Mouse (Mus musculus) kidney, postnatal 0 days (tissue): Measurements from ENCODE around the gene Tmem102. TPM values are rescaled to one million over a fixed set of nuclear protein-coding genes. Genes with fewer than 3 reads are reported as not detected.

Source experiments
- ATAC-seq: fragments of 200-750 bp; cut with Nextera tagmentation; replicated peaks from 2 replicates; pipeline ENCODE4 v1.8.0; 2017; ENCODE audit warnings: low read depth, moderate number of reproducible peaks, moderate TSS enrichment, moderate library complexity; ENCODE audit not compliant: low FRiP score
- DNase-seq: peaks from one replicate; pipeline ENCODE4 v3.0.0-alpha.2; 2016; ENCODE audit warnings: low spot score
- H3K27ac ChIP-seq: fragments of 300-500 bp; sonication (generic); 2 replicates; pipeline ENCODE4 v1.5.1; 2014; ENCODE audit warnings: mild to moderate bottlenecking
- H3K27me3 ChIP-seq: fragments of 300-500 bp; sonication (generic); 2 replicates; pipeline ENCODE4 v1.6.1; 2014; ENCODE audit warnings: low read length, mixed read lengths; ENCODE audit not compliant: insufficient read depth
- H3K36me3 ChIP-seq: fragments of 300-500 bp; sonication (generic); 2 replicates; pipeline ENCODE4 v1.6.1; 2014; ENCODE audit warnings: low read length, mixed read lengths; ENCODE audit not compliant: insufficient read depth
- H3K4me1 ChIP-seq: fragments of 300-500 bp; sonication (generic); replicated peaks from 2 replicates; pipeline ENCODE4 v1.6.1; 2014; ENCODE audit warnings: antibody characterized with exemption, low read length, mixed read lengths; ENCODE audit not compliant: insufficient read depth
- H3K4me2 ChIP-seq: fragments of 300-500 bp; sonication (generic); 2 replicates; pipeline ENCODE4 v1.6.1; 2014; ENCODE audit warnings: mild to moderate bottlenecking, low read length, moderate library complexity, mixed read lengths
- H3K4me3 ChIP-seq: fragments of 300-500 bp; sonication (generic); replicated peaks from 2 replicates; pipeline ENCODE4 v1.5.1; 2014; ENCODE audit warnings: low read depth, low read length
- H3K9ac ChIP-seq: fragments of 300-500 bp; sonication (generic); 2 replicates; pipeline ENCODE4 v1.6.1; 2014; ENCODE audit warnings: low read depth, low read length
- H3K9me3 ChIP-seq: fragments of 300-500 bp; sonication (generic); replicated peaks from 2 replicates; pipeline ENCODE4 v1.6.1; 2016; ENCODE audit warnings: low read length, inconsistent platforms, mixed read lengths
- CTCF ChIP-seq: IDR thresholded peaks from 2 replicates; pipeline ENCODE4 v1.5.1; 2016; ENCODE audit warnings: antibody characterized with exemption, low read depth, mild to moderate bottlenecking, moderate library complexity
- WGBS: fragments of 180-500 bp; shearing (Covaris S2); extraction: QIAGEN DNeasy Blood & Tissue Kit; methylation state at CpG from one replicate; pipeline ENCODE4 v1.1.7; 2014; 5-methylcytosine and 5-hydroxymethylcytosine counted together
- polyA plus RNA-seq: library from polyadenylated mRNA; unstranded; fragments of >200 nt; fragmentation: Nextera tagmentation; extraction: Ambion mirVana; gene quantifications from 2 replicates; pipeline ENCODE4 v1.2.1, GENCODE M21; 2015

Gene Tmem102
- polyA plus RNA-seq, 1 experiment from 2014 or later: 22.9 TPM

DNA sequence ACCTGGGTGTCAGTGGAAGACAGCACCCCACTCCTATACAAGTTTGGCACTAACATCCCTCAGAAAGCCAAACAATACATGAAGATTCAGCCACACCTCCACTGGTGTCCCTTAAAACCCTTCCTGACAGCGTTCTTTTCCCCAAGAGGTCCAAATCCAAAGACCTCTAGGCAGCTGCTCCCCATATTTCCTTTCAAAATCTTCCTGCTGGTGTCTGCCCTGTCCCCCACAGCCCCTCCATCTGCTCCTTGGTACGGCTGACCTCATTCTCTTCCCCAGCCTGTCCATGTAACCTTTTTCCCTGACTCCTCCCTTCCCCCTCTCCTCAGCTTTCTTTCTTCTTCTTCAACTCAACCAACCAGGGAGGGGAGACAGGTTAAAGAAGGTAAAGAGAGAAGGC is 18.0 kb upstream of the Tmem102 start:
- WGBS: 55% methylated on average over 2 of the region's 2 CpGs
- no peak overlapping the region for H3K9ac ChIP-seq
- ATAC-seq: no peak

DNA sequence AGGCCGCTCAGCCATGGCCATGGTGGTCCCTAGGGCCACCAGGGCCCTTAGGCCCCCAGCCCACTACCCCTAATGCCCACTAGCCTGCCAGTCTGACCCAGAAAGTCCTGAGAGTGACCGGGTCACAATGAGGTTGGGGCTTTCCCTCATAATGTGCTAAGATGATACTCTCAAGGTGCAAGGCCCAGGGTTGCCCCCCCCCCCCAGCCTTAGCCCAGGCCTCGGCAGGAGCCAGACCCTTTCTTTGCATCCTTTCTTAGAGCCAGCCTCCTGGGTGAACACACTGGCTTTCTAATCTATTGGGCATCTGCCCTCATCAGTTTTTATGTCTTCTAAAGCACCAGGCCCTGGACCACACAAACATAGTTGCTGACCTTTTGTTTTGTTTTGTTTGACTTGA is 16.7 kb upstream of the Tmem102 start, which contains the start of gene Spem1:
Gene Spem1 (minus strand): TSS at position 101 of the 400 bp plus-strand sequence.
- Histone ChIP-seq H3K27ac (no peak within 1 kb of the TSS), H3K4me3 (no peak within 1 kb of the TSS), H3K36me3 (peaks cover 18% of the 10 kb centered on the region), H3K4me2 (no peak within 1 kb of the TSS), H3K9me3 (no peaks in the 10 kb centered on the region), H3K4me1 (no peaks in the 10 kb centered on the region), H3K9ac (no peak within 1 kb of the TSS), H3K27me3 (no peaks in the 10 kb centered on the region)
- ATAC-seq (no peak), DNase-seq (no peak)
- WGBS: 87% methylated on average over 3 of the region's 3 CpGs
- TF ChIP-seq CTCF: no peak

More for the DNA sequence above, 18.0 kb upstream of the Tmem102 start:
- no peaks in the 10 kb centered on the region for H3K27me3 ChIP-seq
- no peaks in the 10 kb centered on the region for H3K4me1 ChIP-seq
- DNase-seq: no peak
- peaks cover 27% of the 10 kb centered on the region for H3K36me3 ChIP-seq
- H3K4me3 ChIP-seq: no peak overlapping the region
- H3K9me3 ChIP-seq: no peaks in the 10 kb centered on the region
- H3K27ac ChIP-seq: no peak overlapping the region
- no peak for TF ChIP-seq CTCF
- H3K4me2 ChIP-seq: no peak overlapping the region

DNA sequence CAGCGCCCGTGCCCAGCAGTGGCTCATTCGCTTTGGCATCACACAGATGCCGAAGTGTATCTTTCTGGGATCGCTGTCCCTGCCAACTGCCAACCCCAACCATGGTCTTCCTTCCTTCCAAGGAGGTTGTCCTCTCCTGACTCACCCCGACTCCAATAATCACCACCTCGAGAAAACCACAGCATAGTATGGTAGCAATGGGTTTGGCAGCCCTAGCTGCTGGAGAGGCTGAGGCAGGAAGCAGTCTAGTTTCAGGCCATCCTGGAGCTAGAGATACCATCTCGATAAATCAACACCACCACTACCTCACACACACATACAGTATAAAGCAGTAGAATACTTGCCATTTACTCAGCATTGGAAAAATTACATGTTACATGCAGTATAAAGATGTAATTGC is 13.4 kb upstream of the Tmem102 start:
- Histone ChIP-seq H3K27me3 (no peaks in the 10 kb centered on the region), H3K9me3 (no peaks in the 10 kb centered on the region), H3K27ac (no peak overlapping the region), H3K9ac (no peak overlapping the region), H3K4me1 (no peaks in the 10 kb centered on the region), H3K36me3 (0 out of 2 replicates have a peak, but pooled peaks cover under 1% of the 10 kb centered on the region), H3K4me2 (no peak overlapping the region), H3K4me3 (no peak overlapping the region)
- no peak for TF ChIP-seq CTCF
- DNase-seq (no peak), ATAC-seq (no peak)
- 93% methylated on average over 8 of the region's 8 CpGs for WGBS

DNA sequence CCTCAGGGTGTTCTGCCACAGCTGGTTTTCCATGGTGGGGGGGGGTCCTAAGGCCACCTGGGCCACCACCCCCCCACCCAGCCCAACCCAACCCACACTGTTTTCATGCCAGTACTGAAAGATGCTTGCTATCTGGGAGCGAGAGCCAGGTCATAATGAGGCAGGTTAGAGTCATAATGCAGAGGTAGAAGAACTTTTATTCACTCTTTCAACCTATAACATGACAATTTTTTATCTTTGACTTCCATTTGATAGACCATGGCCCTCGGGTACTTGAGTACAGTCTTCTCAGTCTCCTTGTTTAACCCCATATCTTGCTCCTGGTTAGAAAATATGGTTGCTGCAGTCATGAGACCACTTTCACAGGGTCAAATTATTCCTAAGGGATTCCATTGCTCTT is 12.9 kb upstream of the Tmem102 start, which contains the start of gene Spem2:
Gene Spem2 (minus strand): TSS at position 101 of the 400 bp plus-strand sequence.
- H3K4me3 ChIP-seq: no peak within 1 kb of the TSS
- H3K9me3 ChIP-seq: no peaks in the 10 kb centered on the region
- no peak within 1 kb of the TSS for H3K4me2 ChIP-seq
- no peak for ATAC-seq
- no peak within 1 kb of the TSS for H3K9ac ChIP-seq
- H3K4me1 ChIP-seq: no peaks in the 10 kb centered on the region
- H3K27ac ChIP-seq: no peak within 1 kb of the TSS
- DNase-seq: no peak
- WGBS: 82% methylated on average over 2 of the region's 2 CpGs
- no peaks in the 10 kb centered on the region for H3K36me3 ChIP-seq
- no peaks in the 10 kb centered on the region for H3K27me3 ChIP-seq
- TF ChIP-seq CTCF: no peak

DNA sequence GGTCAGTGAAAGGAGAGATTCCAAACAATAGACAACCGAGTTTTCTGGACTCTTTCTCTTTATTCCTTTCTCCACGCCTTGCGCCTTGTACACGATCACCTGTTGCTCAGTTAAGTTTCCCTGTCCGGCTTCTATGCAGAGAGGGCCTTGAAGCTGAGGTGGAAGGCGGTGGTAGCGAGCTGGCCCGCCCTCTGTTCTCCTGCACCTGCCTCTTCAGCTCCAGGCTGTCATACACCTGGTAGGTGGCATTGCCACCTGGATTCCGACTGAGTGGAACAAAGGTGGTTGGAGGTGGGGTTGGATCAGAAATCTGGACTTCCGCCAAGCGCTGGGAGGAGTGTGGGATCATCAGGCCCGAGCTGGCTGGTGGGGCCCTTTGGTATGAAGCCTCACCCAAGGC is 11.1 kb upstream of the Tmem102 start:
- no peak overlapping the region for H3K9ac ChIP-seq
- H3K36me3 ChIP-seq: no peaks in the 10 kb centered on the region
- ATAC-seq (no peak), DNase-seq (no peak)
- H3K4me3 ChIP-seq: no peak overlapping the region
- no peak overlapping the region for H3K27ac ChIP-seq
- no peaks in the 10 kb centered on the region for H3K4me1 ChIP-seq
- H3K9me3 ChIP-seq: no peaks in the 10 kb centered on the region
- H3K27me3 ChIP-seq: no peaks in the 10 kb centered on the region
- no peak for TF ChIP-seq CTCF
- H3K4me2 ChIP-seq: no peak overlapping the region
- 89% methylated on average over 12 of the region's 12 CpGs for WGBS

DNA sequence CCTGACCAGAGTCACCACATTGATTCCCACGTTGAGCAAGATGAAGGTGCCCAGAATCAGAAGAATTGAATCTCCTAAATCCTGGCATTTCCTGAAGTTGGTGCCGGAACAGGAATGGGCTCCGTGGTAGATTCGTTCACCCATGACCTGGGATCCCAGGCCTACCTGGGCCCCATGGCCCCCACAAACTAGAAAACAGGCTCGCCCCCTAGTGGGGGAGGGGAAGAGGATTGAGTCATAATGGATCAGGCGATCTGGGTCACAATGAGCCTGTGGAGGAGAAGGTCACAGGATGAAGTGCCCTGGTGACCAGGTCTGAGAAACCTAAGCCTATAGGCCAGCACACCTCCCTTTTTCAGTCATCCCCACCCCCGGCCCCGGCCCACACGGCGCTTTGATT is 9.7 kb upstream of the Tmem102 start, which contains the start of gene Gm39566:
Gene Gm39566 (minus strand): TSS at position 144 of the 400 bp plus-strand sequence.
- H3K27ac ChIP-seq: no peak within 1 kb of the TSS

DNA sequence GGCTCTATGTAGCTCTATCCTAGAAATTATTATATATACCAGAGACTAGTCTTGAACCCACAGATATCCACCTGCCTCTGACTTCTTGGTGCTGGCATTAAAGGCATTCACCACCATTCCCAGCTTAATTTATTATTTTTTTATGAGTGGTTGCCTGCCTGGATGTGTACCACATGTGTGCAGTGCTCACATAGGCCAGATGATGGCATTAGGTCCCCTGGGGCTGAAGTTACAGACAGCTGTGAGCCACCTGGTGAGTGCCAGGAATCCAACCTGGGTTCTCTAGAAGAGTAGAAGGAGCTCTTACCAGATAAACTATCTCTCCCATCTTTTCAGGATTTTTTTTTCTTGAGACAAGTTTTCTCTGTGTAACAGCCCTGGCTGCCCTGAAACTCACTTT is 4.9 kb upstream of the Tmem102 start:
- H3K9me3 ChIP-seq: no peaks in the 10 kb centered on the region
- ATAC-seq (no peak), DNase-seq (no peak)
- H3K4me1 ChIP-seq: no peaks in the 10 kb centered on the region
- H3K36me3 ChIP-seq: no peaks in the 10 kb centered on the region
- TF ChIP-seq CTCF: no peak
- no peak overlapping the region for H3K27ac ChIP-seq
- H3K4me2 ChIP-seq: no peak overlapping the region
- H3K4me3 ChIP-seq: no peak overlapping the region
- peaks cover 5% of the 10 kb centered on the region; the same call in 1 of the 2 replicates for H3K27me3 ChIP-seq
- no peak overlapping the region for H3K9ac ChIP-seq

More for the DNA sequence above, 9.7 kb upstream of the Tmem102 start, which contains the start of gene Gm39566:
- WGBS: 43% methylated on average over 10 of the region's 10 CpGs
- Histone ChIP-seq H3K4me3 (no peak within 1 kb of the TSS), H3K9me3 (no peaks in the 10 kb centered on the region), H3K36me3 (no peaks in the 10 kb centered on the region), H3K27me3 (no peaks in the 10 kb centered on the region), H3K4me2 (no peak within 1 kb of the TSS), H3K9ac (no peak within 1 kb of the TSS), H3K4me1 (no peaks in the 10 kb centered on the region)
- TF ChIP-seq CTCF: peak; percentile 11; the same call in 1 of the 2 replicates
- no peak for ATAC-seq
- no peak for DNase-seq
